Mouse (Mus musculus) stomach, embryonic 16.5 days (tissue): ENCODE measurements around the gene Uhmk1. TPM values are rescaled to one million over a fixed set of nuclear protein-coding genes. Genes with fewer than 3 reads are reported as not detected.

Experiments used
- ATAC-seq: fragments of 200-750 bp; cut with Nextera tagmentation; 2 replicates; pipeline ENCODE4 v1.8.0; 2017; ENCODE audit warnings: moderate number of reproducible peaks, moderate TSS enrichment; ENCODE audit not compliant: insufficient read depth, low FRiP score
- H3K27ac ChIP-seq: fragments of 300-500 bp; sonication (generic); 2 replicates; pipeline ENCODE4 v1.5.1; 2014; ENCODE audit warnings: low read length
- H3K27me3 ChIP-seq: fragments of 300-500 bp; sonication (generic); 2 replicates; pipeline ENCODE4 v1.6.1; 2014; ENCODE audit warnings: low read length, control low read depth, mixed read lengths; ENCODE audit not compliant: control insufficient read depth, insufficient read depth
- H3K36me3 ChIP-seq: fragments of 300-500 bp; sonication (generic); 2 replicates; pipeline ENCODE4 v1.6.1; 2014; ENCODE audit warnings: low read length; ENCODE audit not compliant: control insufficient read depth, insufficient read depth
- H3K4me1 ChIP-seq: fragments of 300-500 bp; sonication (generic); 2 replicates; pipeline ENCODE4 v1.6.1; 2014; ENCODE audit warnings: low read length, control low read depth, mixed read lengths; ENCODE audit not compliant: control insufficient read depth, insufficient read depth
- H3K4me2 ChIP-seq: fragments of 300-500 bp; sonication (generic); 2 replicates; pipeline ENCODE4 v1.6.1; 2014; ENCODE audit warnings: low read depth, low read length, mixed read lengths
- H3K4me3 ChIP-seq: fragments of 300-500 bp; sonication (generic); replicated peaks from 2 replicates; pipeline ENCODE4 v1.5.1; 2014; ENCODE audit warnings: mild to moderate bottlenecking, low read length
- H3K9ac ChIP-seq: fragments of 300-500 bp; sonication (generic); 2 replicates; pipeline ENCODE4 v1.6.1; 2014; ENCODE audit warnings: low read length
- H3K9me3 ChIP-seq: fragments of 300-500 bp; sonication (generic); replicated peaks from 2 replicates; pipeline ENCODE4 v1.6.1; 2016; ENCODE audit warnings: low read length, control low read depth; ENCODE audit not compliant: control insufficient read depth
- WGBS: fragments of 180-500 bp; shearing (Covaris S2); extraction: QIAGEN DNeasy Blood & Tissue Kit; methylation state at CpG from one replicate; pipeline ENCODE4 v1.1.7; 2014; 5-methylcytosine and 5-hydroxymethylcytosine counted together
- polyA plus RNA-seq: library from polyadenylated mRNA; unstranded; fragments of >200 nt; fragmentation: Nextera tagmentation; extraction: Ambion mirVana; gene quantifications from 2 replicates; pipeline ENCODE4 v1.2.1, GENCODE M21; 2015

Gene Uhmk1
- polyA plus RNA-seq, 1 experiment from 2014 or later, result 7.3 TPM

- Histone ChIP-seq H3K27ac (no peak overlapping the region), H3K36me3 (peaks cover 10% of the 10 kb centered on the region), H3K4me1 (0 out of 2 replicates have a peak, but pooled peaks cover 3% of the 10 kb centered on the region), H3K4me3 (no peak overlapping the region), H3K27me3 (no peaks in the 10 kb centered on the region), H3K9me3 (no peaks in the 10 kb centered on the region), H3K4me2 (no peak overlapping the region), H3K9ac (no peak overlapping the region)
- 89% methylated on average over 4 of the region's 4 CpGs for WGBS
- ATAC-seq, result no peak
Measured at GRCm38 (mm10) chr1:170149756-170150155, 65.4 kb downstream of the Uhmk1 start.

GRCm38 (mm10) chr1:170148536-170148935 is 66.7 kb downstream of the Uhmk1 start:
- H3K27ac ChIP-seq, result no peak overlapping the region
- ATAC-seq, result no peak
- no peaks in the 10 kb centered on the region for H3K9me3 ChIP-seq
- H3K27me3 ChIP-seq, result no peaks in the 10 kb centered on the region
- no peak overlapping the region for H3K4me2 ChIP-seq
- 80% methylated on average over 6 of the region's 6 CpGs for WGBS
- H3K4me3 ChIP-seq, result no peak overlapping the region
- peaks cover 15% of the 10 kb centered on the region for H3K36me3 ChIP-seq
- no peak overlapping the region for H3K9ac ChIP-seq
- H3K4me1 ChIP-seq, result 0 out of 2 replicates have a peak, but pooled peaks cover 3% of the 10 kb centered on the region

GRCm38 (mm10) chr1:170147651-170148448 is 67.3 kb downstream of the Uhmk1 start:
- 78% methylated on average over 9 of the region's 9 CpGs for WGBS
- Histone ChIP-seq H3K4me3 (no peak overlapping the region), H3K27ac (no peak overlapping the region), H3K4me1 (0 out of 2 replicates have a peak, but pooled peaks cover 3% of the 10 kb centered on the region), H3K4me2 (no peak overlapping the region), H3K36me3 (peaks cover 20% of the 10 kb centered on the region), H3K9me3 (no peaks in the 10 kb centered on the region), H3K9ac (no peak overlapping the region), H3K27me3 (no peaks in the 10 kb centered on the region)
- peak; percentile 44; the same call in 1 of the 2 replicates for ATAC-seq

- Histone ChIP-seq H3K9ac (no peak overlapping the region), H3K36me3 (peaks cover 23% of the 10 kb centered on the region), H3K4me1 (0 out of 2 replicates have a peak, but pooled peaks cover 3% of the 10 kb centered on the region), H3K27ac (no peak overlapping the region), H3K9me3 (no peaks in the 10 kb centered on the region), H3K4me3 (no peak overlapping the region), H3K27me3 (no peaks in the 10 kb centered on the region), H3K4me2 (no peak overlapping the region)
- ATAC-seq, result no peak
- WGBS, result 92% methylated on average over 4 of the region's 4 CpGs
Measured at GRCm38 (mm10) chr1:170145606-170146005, 69.6 kb downstream of the Uhmk1 start.

Other genes starting within 250 kb of the Uhmk1 start
- gene Hsd17b7, start 246.2 kb downstream of the Uhmk1 start, polyA plus RNA-seq, result 15.6 and 18.0 TPM in 2 replicates
- gene Ddr2, start 104.6 kb downstream of the Uhmk1 start, polyA plus RNA-seq, result 57.1 and 60.3 TPM in 2 replicates
- gene Uap1, start 40.4 kb downstream of the Uhmk1 start, polyA plus RNA-seq, result 58.9 and 64.0 TPM in 2 replicates
- not detected in 2 replicates for gene Sh2d1b2, start 17.4 kb upstream of the Uhmk1 start, polyA plus RNA-seq
- 0.12 and 0.43 TPM in 2 replicates for gene Sh2d1b1, start 61.9 kb upstream of the Uhmk1 start, polyA plus RNA-seq
- gene Gm7694, start 90.9 kb upstream of the Uhmk1 start, polyA plus RNA-seq, result 4.6 and 4.8 TPM in 2 replicates
- 1.1 and 2.0 TPM in 2 replicates for gene Spata46, start 93.4 kb upstream of the Uhmk1 start, polyA plus RNA-seq